Mouse (Mus musculus) heart, embryonic 16.5 days (tissue): ENCODE results near the gene Abcg4. TPM values are rescaled to one million over a fixed set of nuclear protein-coding genes. Genes with fewer than 3 reads are reported as not detected.
"Not testable (repeated sequence)": the region's sequence is repeated elsewhere in the genome, so short reads cannot be mapped to it uniquely, and the experiment has no call there.

Experiments
- ATAC-seq: fragments of 200-750 bp; cut with Nextera tagmentation; replicated peaks from 2 replicates; pipeline ENCODE4 v1.8.0; 2017; ENCODE audit warnings: moderate number of reproducible peaks; ENCODE audit not compliant: insufficient read depth, low FRiP score; ENCODE audit errors: extremely low read depth
- H3K27ac ChIP-seq: fragments of 300-500 bp; sonication (generic); 2 replicates; pipeline ENCODE4 v1.5.1; 2014; ENCODE audit warnings: mild to moderate bottlenecking, low read length, control low read depth, moderate library complexity
- H3K27me3 ChIP-seq: fragments of 300-500 bp; sonication (generic); 2 replicates; pipeline ENCODE4 v1.6.1; 2014; ENCODE audit warnings: low read length, mixed read lengths; ENCODE audit not compliant: control insufficient read depth, insufficient read depth
- H3K36me3 ChIP-seq: fragments of 300-500 bp; sonication (generic); 2 replicates; pipeline ENCODE4 v1.6.1; 2014; ENCODE audit not compliant: control insufficient read depth, insufficient read depth
- H3K4me1 ChIP-seq: fragments of 300-500 bp; sonication (generic); 2 replicates; pipeline ENCODE4 v1.6.1; 2014; ENCODE audit warnings: low read length, mixed read lengths; ENCODE audit not compliant: control insufficient read depth, insufficient read depth
- H3K4me2 ChIP-seq: fragments of 300-500 bp; sonication (generic); 2 replicates; pipeline ENCODE4 v1.6.1; 2014; ENCODE audit warnings: low read depth, mild to moderate bottlenecking, control low read depth, low read length
- H3K4me3 ChIP-seq: fragments of 300-500 bp; sonication (generic); 2 replicates; pipeline ENCODE4 v1.5.1; 2014; ENCODE audit warnings: mild to moderate bottlenecking, control low read depth, low read length
- H3K9ac ChIP-seq: fragments of 300-500 bp; sonication (generic); 2 replicates; pipeline ENCODE4 v1.6.1; 2014; ENCODE audit warnings: low read length, control low read depth
- H3K9me3 ChIP-seq: fragments of 300-500 bp; sonication (generic); replicated peaks from 2 replicates; pipeline ENCODE4 v1.6.1; 2016; ENCODE audit warnings: low read length; ENCODE audit not compliant: control insufficient read depth
- WGBS: fragments of 180-500 bp; shearing (Covaris S2); extraction: QIAGEN DNeasy Blood & Tissue Kit; methylation state at CpG from one replicate; pipeline ENCODE4 v1.1.7; 2014; 5-methylcytosine and 5-hydroxymethylcytosine counted together
- polyA plus RNA-seq: library from polyadenylated mRNA; unstranded; fragments of >200 nt; fragmentation: Nextera tagmentation; extraction: Ambion mirVana; gene quantifications from 2 replicates; pipeline ENCODE4 v1.2.1, GENCODE M21; 2015

The Abcg4 gene
- polyA plus RNA-seq: 1.9 and 2.5 TPM in 2 replicates

DNA sequence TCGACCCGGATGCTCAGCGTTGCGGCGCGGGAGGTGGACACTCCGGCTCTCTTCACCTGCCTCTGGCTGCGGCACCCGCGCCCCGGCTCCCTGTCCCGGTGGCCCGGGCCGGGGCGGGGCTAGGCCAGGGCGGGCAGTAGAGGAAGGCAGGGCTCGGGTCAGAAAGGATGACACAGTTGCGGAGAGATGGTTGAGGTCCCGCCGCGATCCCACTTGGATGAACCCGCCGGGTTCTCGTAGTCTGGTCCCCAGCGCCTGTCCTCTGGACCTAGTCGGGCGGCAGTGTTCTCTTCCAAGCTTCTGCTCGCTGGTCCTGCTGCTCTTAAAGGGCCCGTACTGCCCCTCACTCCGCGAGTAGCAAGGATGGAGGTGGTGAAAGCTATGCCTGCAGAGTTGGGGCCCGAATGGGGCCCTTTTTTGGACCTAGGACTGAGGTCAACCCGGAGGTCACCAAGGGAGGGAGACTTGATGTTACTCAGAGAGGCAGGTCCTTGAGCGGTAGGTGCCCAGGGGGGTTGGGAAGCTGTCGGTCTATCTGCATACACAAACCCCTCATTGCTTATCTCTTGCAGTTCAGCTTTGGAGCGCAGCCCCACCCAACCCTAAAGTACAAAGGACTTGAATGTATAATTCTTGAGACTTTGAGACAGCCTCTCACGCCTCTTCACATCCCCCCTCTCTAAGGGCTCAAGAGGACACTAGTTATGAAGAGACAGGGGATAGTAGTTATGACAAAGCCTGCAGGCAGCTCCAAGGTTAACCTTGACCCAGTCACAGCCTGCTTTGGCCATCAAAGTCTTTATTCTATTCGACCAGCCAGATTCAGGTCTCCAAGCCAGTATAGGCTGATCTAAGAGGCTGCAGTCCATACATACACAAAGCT lies at the start of gene Abcg4:
Gene Abcg4 (minus strand): TSS at position 540 of the 883 bp plus-strand sequence.
- peak; percentile 33; the same call in 1 of the 2 replicates for ATAC-seq
- H3K27me3 ChIP-seq: peaks cover 4% of the 10 kb centered on the region; the same call in 1 of the 2 replicates
- peaks cover 11% of the 10 kb centered on the region for H3K36me3 ChIP-seq
- H3K4me1 ChIP-seq: peaks cover 18% of the 10 kb centered on the region
- H3K9me3 ChIP-seq: no peaks in the 10 kb centered on the region
- H3K4me2 ChIP-seq: peak within 1 kb of the TSS; percentile 95
- H3K4me3 ChIP-seq: peak within 1 kb of the TSS; percentile 69
- H3K9ac ChIP-seq: peak within 1 kb of the TSS; percentile 71
- H3K27ac ChIP-seq: no peak within 1 kb of the TSS
- WGBS: 1% methylated on average over 38 of the region's 38 CpGs

DNA sequence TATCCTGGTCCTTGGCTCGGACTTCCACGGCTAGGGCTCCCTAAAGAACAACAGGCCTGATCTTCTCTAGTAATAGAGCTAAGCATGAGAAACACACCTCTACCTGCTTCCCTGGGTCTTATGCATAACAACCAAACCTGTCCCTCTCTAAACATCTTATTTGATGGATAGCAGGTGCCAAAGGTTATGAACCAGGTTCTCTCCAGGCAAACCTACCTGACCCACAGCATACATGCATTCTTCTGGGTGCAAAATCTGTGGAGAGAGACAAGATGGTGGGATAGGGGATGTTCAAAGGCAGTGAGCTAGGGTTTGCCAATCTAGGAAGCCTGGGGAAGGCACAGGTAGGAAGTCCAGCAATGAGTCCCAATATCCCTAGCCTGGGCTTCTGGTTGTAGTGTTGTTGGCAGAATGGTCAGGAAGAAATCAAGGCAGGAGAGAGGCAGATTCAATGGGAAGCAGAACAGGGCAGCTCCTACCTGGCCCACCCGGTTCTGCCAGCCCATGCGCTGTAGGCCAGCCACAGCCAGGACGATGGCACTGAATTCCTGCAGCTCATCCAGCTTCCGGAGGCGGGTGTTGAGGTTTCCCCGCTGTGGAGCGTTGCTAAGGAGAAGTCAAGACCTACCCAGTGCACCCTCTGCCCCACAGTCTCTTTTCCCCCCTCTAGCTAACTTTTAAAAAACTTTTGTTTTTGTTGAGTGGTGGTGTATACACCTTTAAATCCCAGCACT lies 49.2 kb upstream of the Abcg4 start:
- ATAC-seq: no peak

DNA sequence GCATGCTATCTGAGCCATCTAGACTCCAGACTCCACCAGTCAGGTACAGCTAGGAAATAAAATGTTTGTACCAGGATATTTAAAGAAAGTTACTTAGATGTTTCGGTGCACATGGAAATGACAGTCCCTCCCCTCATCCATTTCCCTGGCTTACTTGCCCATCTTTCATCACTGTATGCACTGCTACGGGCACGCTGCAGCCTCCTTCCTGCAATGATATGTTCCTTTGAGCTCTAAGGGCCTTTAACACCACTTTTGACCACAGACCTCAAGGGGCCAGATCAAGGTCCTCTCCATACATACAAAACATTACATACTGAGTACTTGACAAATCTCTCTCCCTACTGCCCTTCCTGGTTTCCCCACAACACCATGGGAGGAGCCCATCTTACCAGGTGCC lies 48.5 kb upstream of the Abcg4 start:
- H3K27me3 ChIP-seq: no peaks in the 10 kb centered on the region
- no peak for ATAC-seq
- H3K4me3 ChIP-seq: peak overlapping the region; percentile 93
- peak overlapping the region; percentile 64 for H3K4me2 ChIP-seq
- peak overlapping the region; percentile 97 for H3K9ac ChIP-seq
- H3K36me3 ChIP-seq: peaks cover 48% of the 10 kb centered on the region
- no peaks in the 10 kb centered on the region for H3K9me3 ChIP-seq
- H3K4me1 ChIP-seq: peaks cover 15% of the 10 kb centered on the region
- WGBS: 48% methylated on average over 3 of the region's 3 CpGs
- no peak overlapping the region for H3K27ac ChIP-seq

More for the DNA sequence above, 49.2 kb upstream of the Abcg4 start:
- H3K27me3 ChIP-seq: no peaks in the 10 kb centered on the region
- WGBS: 69% methylated on average over 9 of the region's 9 CpGs
- no peak overlapping the region for H3K27ac ChIP-seq
- no peak overlapping the region for H3K4me3 ChIP-seq
- H3K9ac ChIP-seq: 0 out of 2 replicates have a peak overlapping the region, but pooled peaks have one; percentile 39
- H3K4me2 ChIP-seq: peak overlapping the region; percentile 64
- H3K4me1 ChIP-seq: peaks cover 22% of the 10 kb centered on the region
- H3K9me3 ChIP-seq: no peaks in the 10 kb centered on the region
- H3K36me3 ChIP-seq: peaks cover 43% of the 10 kb centered on the region

- WGBS: 32% methylated on average over 4 of the region's 4 CpGs
- not testable (repeated sequence) for H3K27me3 ChIP-seq, H3K27ac ChIP-seq, H3K9me3 ChIP-seq, ATAC-seq
- H3K4me3 ChIP-seq: peak overlapping the region; percentile 93
- H3K36me3 ChIP-seq: peaks cover 52% of the 10 kb centered on the region
- peak overlapping the region; percentile 64 for H3K4me2 ChIP-seq
- peak overlapping the region; percentile 97 for H3K9ac ChIP-seq
- peaks cover 15% of the 10 kb centered on the region for H3K4me1 ChIP-seq
Observed at GRCm38 (mm10) chr9:44336513-44336912, 48.1 kb upstream of the Abcg4 start.

GRCm38 (mm10) chr9:44336093-44336406 lies 47.6 kb upstream of the Abcg4 start:
- ATAC-seq: no peak
- H3K27ac ChIP-seq: peak overlapping the region; percentile 89
- H3K27me3 ChIP-seq: no peaks in the 10 kb centered on the region
- peak overlapping the region; percentile 93 for H3K4me3 ChIP-seq
- peak overlapping the region; percentile 97 for H3K9ac ChIP-seq
- H3K9me3 ChIP-seq: no peaks in the 10 kb centered on the region
- peak overlapping the region; percentile 64 for H3K4me2 ChIP-seq
- H3K4me1 ChIP-seq: peaks cover 15% of the 10 kb centered on the region
- peaks cover 52% of the 10 kb centered on the region for H3K36me3 ChIP-seq
- WGBS: 2% methylated on average over 5 of the region's 5 CpGs

- WGBS: under 1% methylated on average over 50 of the region's 50 CpGs
- peak overlapping the region; percentile 97 for H3K9ac ChIP-seq
- no peaks in the 10 kb centered on the region for H3K27me3 ChIP-seq
- H3K36me3 ChIP-seq: peaks cover 56% of the 10 kb centered on the region
- H3K4me1 ChIP-seq: peaks cover 15% of the 10 kb centered on the region
- peak overlapping the region; percentile 89 for H3K27ac ChIP-seq
- no peaks in the 10 kb centered on the region for H3K9me3 ChIP-seq
- peak overlapping the region; percentile 64 for H3K4me2 ChIP-seq
- ATAC-seq: peak; percentile 4
- H3K4me3 ChIP-seq: peak overlapping the region; percentile 93
Observed at GRCm38 (mm10) chr9:44335331-44336092, 47.1 kb upstream of the Abcg4 start.

GRCm38 (mm10) chr9:44334396-44335330 lies 46.2 kb upstream of the Abcg4 start, which contains the start of gene H2afx:
TSS of gene H2afx (plus strand) at chr9:44334694.
- Histone ChIP-seq H3K4me3 (peak within 1 kb of the TSS; percentile 93), H3K9ac (peak within 1 kb of the TSS; percentile 97), H3K36me3 (peaks cover 60% of the 10 kb centered on the region), H3K27me3 (no peaks in the 10 kb centered on the region), H3K4me1 (peaks cover 15% of the 10 kb centered on the region), H3K27ac (peak within 1 kb of the TSS; percentile 89), H3K9me3 (no peaks in the 10 kb centered on the region), H3K4me2 (peak within 1 kb of the TSS; percentile 64)
- ATAC-seq: peak; percentile 95
- WGBS: under 1% methylated on average over 91 of the region's 91 CpGs
